Mouse (Mus musculus): ENCODE data around the gene Stat6.

DNA sequence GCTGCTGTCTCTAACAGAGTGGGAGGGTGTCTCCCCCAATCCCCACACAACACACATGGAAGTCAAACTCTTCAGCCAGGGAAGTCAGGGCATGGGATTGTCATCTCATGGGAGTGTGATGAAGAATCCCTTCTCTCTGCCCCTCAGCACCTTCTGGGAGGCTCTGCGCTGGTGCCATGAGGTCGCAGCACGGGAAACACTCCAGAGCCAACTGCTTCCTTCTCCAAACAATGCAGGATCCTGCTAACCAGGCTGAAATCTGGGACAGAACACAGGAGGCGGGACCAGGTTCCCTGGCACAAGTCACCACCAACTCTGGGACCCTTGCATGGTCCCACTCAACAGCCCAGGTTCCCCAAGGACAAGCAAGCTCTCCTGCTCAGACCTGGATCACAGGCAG, 25.5 kb upstream of the Stat6 start:
- TF ChIP-seq POLR2A (IDR thresholded peaks at IDR 0.05; ENCODE audit: insufficient read depth, low read length) (no peak), CTCF (IDR thresholded peaks at IDR 0.05; ENCODE audit: low read depth, low read length) (no peak)

Measured in ES-Bruce4 (cell line).